Mouse (Mus musculus): ENCODE measurements at regions not wholly inside any gene's neighbourhood (a gene's known extent, or its start where the extent isn't known, plus 50 kb on each side); places are given as distances from the start of the nearest gene placed in this dataset.

GRCm38 (mm10) chr15:51244596-51244995, 2640.1 kb upstream of the Gm7489 start:
- no peak for ATAC-seq (replicated peaks; ENCODE audit: insufficient number of reproducible peaks, low FRiP score, low TSS enrichment, poor library complexity, severe bottlenecking)

GRCm38 (mm10) chr15:51247259-51247658, 2637.4 kb upstream of the Gm7489 start:
- ATAC-seq (replicated peaks; ENCODE audit: insufficient number of reproducible peaks, low FRiP score, low TSS enrichment, poor library complexity, severe bottlenecking) = no peak

- no peak for ATAC-seq (replicated peaks; ENCODE audit: insufficient number of reproducible peaks, low FRiP score, low TSS enrichment, poor library complexity, severe bottlenecking)
These were observed 2636.5 kb upstream of the Gm7489 start for GRCm38 (mm10) chr15:51248034-51248788.

DNA sequence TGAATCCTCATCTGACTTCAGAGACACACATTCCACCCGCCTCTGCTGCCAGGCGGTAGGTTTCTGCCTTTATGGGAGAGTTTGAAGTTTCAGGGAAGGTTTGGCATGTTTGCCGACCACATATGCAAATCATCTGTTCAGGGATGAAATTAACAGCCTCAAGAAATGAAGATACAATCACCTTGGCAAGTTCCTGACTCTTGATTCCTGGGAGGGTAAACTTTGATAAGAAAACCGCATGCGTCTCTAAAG, 2636.0 kb upstream of the Gm7489 start:
- ATAC-seq (replicated peaks; ENCODE audit: insufficient number of reproducible peaks, low FRiP score, low TSS enrichment, poor library complexity, severe bottlenecking) = no peak

GRCm38 (mm10) chr15:51254143-51254542, 2630.6 kb upstream of the Gm7489 start:
- no peak for ATAC-seq (replicated peaks; ENCODE audit: insufficient number of reproducible peaks, low FRiP score, low TSS enrichment, poor library complexity, severe bottlenecking)

- no peak for ATAC-seq (replicated peaks; ENCODE audit: insufficient number of reproducible peaks, low FRiP score, low TSS enrichment, poor library complexity, severe bottlenecking)
These were observed 2629.5 kb upstream of the Gm7489 start for GRCm38 (mm10) chr15:51255203-51255615.

GRCm38 (mm10) chr15:51256681-51257080, 2628.0 kb upstream of the Gm7489 start:
- no peak for ATAC-seq (replicated peaks; ENCODE audit: insufficient number of reproducible peaks, low FRiP score, low TSS enrichment, poor library complexity, severe bottlenecking)

GRCm38 (mm10) chr15:51264599-51265163, 2620.0 kb upstream of the Gm7489 start:
- no peak for ATAC-seq (replicated peaks; ENCODE audit: insufficient number of reproducible peaks, low FRiP score, low TSS enrichment, poor library complexity, severe bottlenecking)

DNA sequence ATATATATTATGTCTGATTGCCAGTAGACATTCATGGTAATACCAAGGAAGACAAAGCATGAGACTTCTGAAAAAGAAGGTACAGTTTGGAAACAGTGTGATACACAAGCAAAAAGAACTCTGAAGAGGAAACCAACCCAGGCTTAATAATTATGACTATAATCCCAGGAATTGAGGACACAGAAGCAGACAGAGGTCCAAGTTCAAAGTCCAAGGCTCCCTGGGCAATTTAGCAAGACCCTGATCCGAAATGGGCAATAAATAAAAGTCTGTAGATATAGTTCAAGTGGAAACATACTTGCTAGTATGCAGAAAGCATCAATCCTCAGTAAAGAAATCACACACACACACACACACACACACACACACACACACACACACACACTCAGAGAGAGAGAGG, 2618.7 kb upstream of the Gm7489 start:
- ATAC-seq (replicated peaks; ENCODE audit: insufficient number of reproducible peaks, low FRiP score, low TSS enrichment, poor library complexity, severe bottlenecking) = no peak

GRCm38 (mm10) chr15:51271632-51272312, 2612.9 kb upstream of the Gm7489 start:
- no peak for ATAC-seq (replicated peaks; ENCODE audit: insufficient number of reproducible peaks, low FRiP score, low TSS enrichment, poor library complexity, severe bottlenecking)

GRCm38 (mm10) chr15:51285334-51285733, 2599.4 kb upstream of the Gm7489 start:
- no peak for ATAC-seq (replicated peaks; ENCODE audit: insufficient number of reproducible peaks, low FRiP score, low TSS enrichment, poor library complexity, severe bottlenecking)

- ATAC-seq (replicated peaks; ENCODE audit: insufficient number of reproducible peaks, low FRiP score, low TSS enrichment, poor library complexity, severe bottlenecking) = no peak
These were observed 2598.4 kb upstream of the Gm7489 start for GRCm38 (mm10) chr15:51286352-51286751.

- ATAC-seq (replicated peaks; ENCODE audit: insufficient number of reproducible peaks, low FRiP score, low TSS enrichment, poor library complexity, severe bottlenecking) = no peak
These were observed 2595.7 kb upstream of the Gm7489 start for GRCm38 (mm10) chr15:51288911-51289432.

DNA sequence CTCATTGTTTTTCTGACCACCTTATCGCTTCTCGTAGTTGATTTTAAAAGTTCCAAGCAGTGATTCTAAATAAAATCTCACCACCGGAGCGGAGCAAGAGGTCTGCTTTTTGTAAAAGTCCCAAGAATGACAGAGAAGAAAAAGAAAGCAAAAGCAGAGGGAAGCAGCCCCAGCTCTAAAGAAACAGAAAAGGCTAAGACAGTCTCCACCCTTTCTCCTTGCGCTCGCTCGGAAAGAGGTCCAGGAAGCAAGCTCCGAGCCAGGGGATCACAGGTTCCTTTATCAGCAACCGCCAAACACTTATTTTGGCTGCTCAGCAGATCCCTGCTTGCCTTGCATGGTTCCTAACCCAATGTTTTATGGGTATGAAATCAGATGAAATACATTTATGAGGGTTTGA, 2594.8 kb upstream of the Gm7489 start:
- no peak for ATAC-seq (replicated peaks; ENCODE audit: insufficient number of reproducible peaks, low FRiP score, low TSS enrichment, poor library complexity, severe bottlenecking)

GRCm38 (mm10) chr15:51291183-51291582, 2593.5 kb upstream of the Gm7489 start:
- no peak for ATAC-seq (replicated peaks; ENCODE audit: insufficient number of reproducible peaks, low FRiP score, low TSS enrichment, poor library complexity, severe bottlenecking)

GRCm38 (mm10) chr15:51296841-51297240, 2587.9 kb upstream of the Gm7489 start:
- ATAC-seq (replicated peaks; ENCODE audit: insufficient number of reproducible peaks, low FRiP score, low TSS enrichment, poor library complexity, severe bottlenecking) = no peak

GRCm38 (mm10) chr15:51318072-51318471, 2566.6 kb upstream of the Gm7489 start:
- ATAC-seq (replicated peaks; ENCODE audit: insufficient number of reproducible peaks, low FRiP score, low TSS enrichment, poor library complexity, severe bottlenecking) = no peak

DNA sequence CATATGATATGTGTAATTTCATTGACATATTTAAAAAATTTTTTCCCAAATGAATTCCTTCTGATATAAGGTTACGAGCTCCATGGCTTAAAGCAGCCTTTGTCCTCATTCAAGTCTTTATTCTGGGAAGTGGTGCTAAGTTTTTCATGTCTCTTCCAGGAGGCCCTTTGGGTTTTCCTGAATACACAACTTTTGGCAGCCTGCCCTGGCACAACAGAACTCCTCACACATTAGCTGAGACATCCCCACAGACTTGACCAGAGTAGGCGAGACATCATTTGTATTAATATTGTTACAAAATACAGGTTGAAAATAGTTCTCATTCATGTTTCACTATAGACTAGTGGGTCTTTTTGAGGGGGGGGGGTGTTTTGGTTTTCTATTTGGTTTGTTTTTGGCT, 2565.9 kb upstream of the Gm7489 start:
- no peak for ATAC-seq (replicated peaks; ENCODE audit: insufficient number of reproducible peaks, low FRiP score, low TSS enrichment, poor library complexity, severe bottlenecking)

GRCm38 (mm10) chr15:51320366-51320894, 2564.3 kb upstream of the Gm7489 start:
- ATAC-seq (replicated peaks; ENCODE audit: insufficient number of reproducible peaks, low FRiP score, low TSS enrichment, poor library complexity, severe bottlenecking) = no peak

GRCm38 (mm10) chr15:51323284-51323683, 2561.4 kb upstream of the Gm7489 start:
- no peak for ATAC-seq (replicated peaks; ENCODE audit: insufficient number of reproducible peaks, low FRiP score, low TSS enrichment, poor library complexity, severe bottlenecking)

All from monocyte, adult 5-6 weeks (primary cell).